Mouse (Mus musculus): ENCODE results near the gene Meiob. TPM values are rescaled to one million over a fixed set of nuclear protein-coding genes. Genes with fewer than 3 reads are reported as not detected.

Meiob gene
- total and polyA plus RNA-seq, 2 experiments from 2014 or later = 0.15 TPM; not detected in 1

DNA sequence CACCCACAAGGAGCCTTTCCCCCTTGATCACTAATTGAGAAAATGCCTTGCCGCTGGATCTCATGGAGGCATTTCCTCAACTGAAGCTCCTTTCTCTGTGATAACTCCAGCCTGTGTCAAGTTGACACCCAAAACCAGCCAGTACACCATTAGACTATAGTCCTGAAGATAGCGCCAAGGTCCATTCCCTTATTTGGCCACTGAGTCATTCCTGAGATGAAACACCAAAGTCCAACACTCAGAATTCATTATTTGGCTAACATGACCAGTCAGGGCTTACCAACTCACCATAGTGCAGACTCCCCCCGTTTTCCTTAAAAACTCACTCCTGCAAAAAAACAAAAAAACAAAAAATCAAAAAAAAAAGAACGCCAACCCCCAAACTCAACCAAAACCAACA lies 4.6 kb upstream of the Meiob start:
- no peak overlapping the region for H3K27ac ChIP-seq (ENCODE audit: low read depth, low read length)
- no peaks in the 10 kb centered on the region for H3K36me3 ChIP-seq (ENCODE audit: insufficient read depth)
- peaks cover 5% of the 10 kb centered on the region for H3K27me3 ChIP-seq (ENCODE audit: insufficient read depth, low read length)
- WGBS = 93% methylated on average over 4 of the region's 4 CpGs
- H3K4me1 ChIP-seq (ENCODE audit: insufficient read depth) = 0 out of 2 replicates have a peak, but pooled peaks cover 4% of the 10 kb centered on the region
- no peaks in the 10 kb centered on the region for H3K9me3 ChIP-seq (ENCODE audit: low read length)
- no peak overlapping the region for H3K9ac ChIP-seq
- DNase-seq = no peak
- H3K4me3 ChIP-seq (ENCODE audit: low read depth, low read length) = no peak overlapping the region
- TF ChIP-seq CTCF (IDR thresholded peaks at IDR 0.05; ENCODE audit: low read depth) = no peak
- no peak for ATAC-seq
- no peak overlapping the region for H3K4me2 ChIP-seq (ENCODE audit: low read depth)

DNA sequence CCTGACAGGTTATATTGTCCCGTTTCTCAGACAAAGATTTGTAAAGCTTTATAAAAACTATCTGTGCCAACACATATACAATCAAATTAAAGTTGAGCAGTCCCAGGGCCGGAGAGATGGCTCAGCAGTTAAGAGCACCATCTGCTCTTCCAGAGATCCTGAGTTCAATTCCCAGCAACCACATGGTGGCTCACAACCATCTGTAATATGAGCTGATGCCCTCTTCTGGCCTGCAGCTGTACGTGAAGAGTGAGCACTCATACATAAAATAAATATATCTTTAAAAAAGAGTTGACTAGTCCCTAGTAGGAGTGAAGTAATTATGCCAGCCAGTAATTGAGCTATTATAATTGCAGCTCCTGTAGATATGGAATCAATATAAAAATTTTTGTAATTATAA lies 3.6 kb upstream of the Meiob start:
- 51% methylated on average over 3 of the region's 3 CpGs for WGBS

DNA sequence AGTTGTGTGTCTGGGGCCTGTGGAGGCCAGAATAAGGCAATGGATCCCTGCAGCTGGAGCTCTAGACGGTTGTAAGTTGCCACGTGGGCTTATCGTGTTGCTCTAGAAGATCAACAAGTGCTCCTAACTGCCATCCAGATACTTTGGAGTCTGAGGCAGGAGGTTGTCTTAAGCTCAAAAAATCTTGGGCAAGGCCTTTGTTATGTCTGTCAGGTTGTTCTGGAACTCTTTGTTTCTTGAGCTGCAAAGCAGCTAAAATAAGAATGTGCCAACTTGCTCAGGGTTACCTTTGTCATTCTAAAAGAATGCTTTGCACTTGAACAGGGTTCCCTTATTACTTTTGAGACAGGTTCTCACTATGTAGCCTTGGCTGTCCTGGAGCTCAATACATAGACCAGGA lies 7.1 kb downstream of the Meiob start:
- H3K4me3 ChIP-seq (ENCODE audit: low read depth, low read length) = no peak overlapping the region
- no peaks in the 10 kb centered on the region for H3K9me3 ChIP-seq (ENCODE audit: low read length)
- no peak for ATAC-seq
- no peak for TF ChIP-seq CTCF (IDR thresholded peaks at IDR 0.05; ENCODE audit: low read depth)
- no peak overlapping the region for H3K4me2 ChIP-seq (ENCODE audit: low read depth)
- 76% methylated on average over 3 of the region's 3 CpGs for whole genome bisulfite sequencing
- no peaks in the 10 kb centered on the region for H3K36me3 ChIP-seq (ENCODE audit: insufficient read depth)
- DNase-seq = no peak
- H3K27me3 ChIP-seq (ENCODE audit: insufficient read depth, low read length) = 0 out of 2 replicates have a peak, but pooled peaks cover under 1% of the 10 kb centered on the region
- no peaks in the 10 kb centered on the region for H3K4me1 ChIP-seq (ENCODE audit: insufficient read depth)
- H3K9ac ChIP-seq = no peak overlapping the region
- no peak overlapping the region for H3K27ac ChIP-seq (ENCODE audit: low read depth, low read length)

More for the DNA sequence above, 3.6 kb upstream of the Meiob start:
- Histone ChIP-seq H3K36me3 (ENCODE audit: insufficient read depth) (no peaks in the 10 kb centered on the region), H3K4me3 (ENCODE audit: low read depth, low read length) (no peak overlapping the region), H3K9me3 (ENCODE audit: low read length) (no peaks in the 10 kb centered on the region), H3K27ac (ENCODE audit: low read depth, low read length) (no peak overlapping the region), H3K4me2 (ENCODE audit: low read depth) (no peak overlapping the region), H3K27me3 (ENCODE audit: insufficient read depth, low read length) (peaks cover 8% of the 10 kb centered on the region), H3K4me1 (ENCODE audit: insufficient read depth) (0 out of 2 replicates have a peak, but pooled peaks cover 4% of the 10 kb centered on the region), H3K9ac (no peak overlapping the region)
- ATAC-seq = no peak
- no peak for DNase-seq
- no peak for TF ChIP-seq CTCF (IDR thresholded peaks at IDR 0.05; ENCODE audit: low read depth)

DNA sequence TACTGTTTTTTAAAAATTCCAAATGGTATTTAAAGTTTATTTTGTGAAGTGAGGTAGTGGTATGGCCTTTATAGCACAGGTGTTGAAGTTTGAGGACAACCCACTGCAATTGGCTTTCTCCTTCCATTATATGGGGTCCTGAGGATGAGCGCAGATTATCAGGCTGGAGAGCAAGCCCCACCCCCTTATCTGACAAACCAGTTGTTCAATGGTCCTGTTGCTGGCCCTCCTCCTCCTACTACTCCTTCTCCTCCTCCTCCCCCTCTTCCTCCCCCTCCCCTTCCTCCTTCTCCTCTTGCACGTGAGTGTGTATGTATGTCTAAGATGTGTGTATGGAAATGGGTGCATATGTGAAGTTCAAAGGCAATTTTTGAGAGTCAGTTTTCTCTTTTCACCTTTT lies 8.1 kb downstream of the Meiob start:
- Histone ChIP-seq H3K4me2 (ENCODE audit: low read depth) (no peak overlapping the region), H3K4me3 (ENCODE audit: low read depth, low read length) (no peak overlapping the region), H3K27me3 (ENCODE audit: insufficient read depth, low read length) (no peaks in the 10 kb centered on the region), H3K4me1 (ENCODE audit: insufficient read depth) (no peaks in the 10 kb centered on the region), H3K9ac (no peak overlapping the region), H3K36me3 (ENCODE audit: insufficient read depth) (no peaks in the 10 kb centered on the region), H3K9me3 (ENCODE audit: low read length) (no peaks in the 10 kb centered on the region), H3K27ac (ENCODE audit: low read depth, low read length) (no peak overlapping the region)
- no peak for TF ChIP-seq CTCF (IDR thresholded peaks at IDR 0.05; ENCODE audit: low read depth)
- DNase-seq (no peak), ATAC-seq (no peak)
- 36% methylated on average over 2 of the region's 2 CpGs for WGBS

DNA sequence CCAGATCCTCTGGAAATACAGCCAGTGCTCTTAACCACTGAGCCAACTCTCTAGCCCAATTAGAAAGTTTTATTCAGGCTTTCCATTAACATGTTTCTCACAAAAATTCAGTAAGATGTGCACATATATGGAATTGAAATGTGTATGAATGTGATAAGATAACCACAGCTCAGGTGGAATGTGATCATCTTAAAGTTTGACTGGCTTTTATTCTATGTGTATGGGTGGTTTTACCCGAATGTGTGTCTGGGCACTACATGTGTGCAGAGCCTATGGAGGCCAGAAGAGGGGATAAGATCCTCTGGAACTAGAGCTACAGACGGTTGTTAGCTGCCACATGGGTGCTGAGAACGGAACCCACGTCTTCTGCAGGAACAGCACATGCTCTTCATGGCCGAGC lies 11.2 kb downstream of the Meiob start:
- DNase-seq (no peak), ATAC-seq (no peak)
- no peaks in the 10 kb centered on the region for H3K9me3 ChIP-seq (ENCODE audit: low read length)
- no peak overlapping the region for H3K4me3 ChIP-seq (ENCODE audit: low read depth, low read length)
- no peaks in the 10 kb centered on the region for H3K4me1 ChIP-seq (ENCODE audit: insufficient read depth)
- no peaks in the 10 kb centered on the region for H3K36me3 ChIP-seq (ENCODE audit: insufficient read depth)
- H3K4me2 ChIP-seq (ENCODE audit: low read depth) = no peak overlapping the region
- WGBS = 78% methylated on average over 5 of the region's 5 CpGs
- no peak overlapping the region for H3K9ac ChIP-seq
- TF ChIP-seq CTCF (IDR thresholded peaks at IDR 0.05; ENCODE audit: low read depth) = no peak
- H3K27me3 ChIP-seq (ENCODE audit: insufficient read depth, low read length) = no peaks in the 10 kb centered on the region
- H3K27ac ChIP-seq (ENCODE audit: low read depth, low read length) = no peak overlapping the region

DNA sequence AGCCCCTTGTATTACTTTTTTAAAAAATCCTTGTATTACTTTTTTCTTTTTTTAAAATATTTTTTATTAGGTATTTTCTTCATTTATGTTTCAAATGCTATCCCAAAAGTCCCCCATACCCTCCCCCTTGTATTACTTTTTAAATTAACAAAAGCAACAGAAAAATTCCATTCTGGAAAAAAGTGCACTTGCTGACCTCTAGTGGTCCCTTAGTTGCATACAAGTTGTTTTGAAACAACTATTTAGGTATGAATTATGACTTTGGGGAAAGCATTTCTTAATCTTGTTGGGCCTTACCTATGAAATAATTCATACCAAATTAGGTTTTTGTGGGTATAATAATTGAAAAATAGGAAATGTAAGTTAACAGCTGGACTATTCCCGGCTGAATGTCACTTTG lies 13.4 kb downstream of the Meiob start:
- TF ChIP-seq CTCF (IDR thresholded peaks at IDR 0.05; ENCODE audit: low read depth) = peak; percentile 53
- no peak overlapping the region for H3K4me3 ChIP-seq (ENCODE audit: low read depth, low read length)
- H3K4me2 ChIP-seq (ENCODE audit: low read depth) = no peak overlapping the region
- H3K9me3 ChIP-seq (ENCODE audit: low read length) = no peaks in the 10 kb centered on the region
- no peak overlapping the region for H3K9ac ChIP-seq
- no peaks in the 10 kb centered on the region for H3K27me3 ChIP-seq (ENCODE audit: insufficient read depth, low read length)
- no peak overlapping the region for H3K27ac ChIP-seq (ENCODE audit: low read depth, low read length)
- DNase-seq = peak; percentile 26
- 36% methylated on average over 1 of the region's 1 CpGs for WGBS
- no peaks in the 10 kb centered on the region for H3K36me3 ChIP-seq (ENCODE audit: insufficient read depth)
- H3K4me1 ChIP-seq (ENCODE audit: insufficient read depth) = no peaks in the 10 kb centered on the region
- no peak for ATAC-seq

DNA sequence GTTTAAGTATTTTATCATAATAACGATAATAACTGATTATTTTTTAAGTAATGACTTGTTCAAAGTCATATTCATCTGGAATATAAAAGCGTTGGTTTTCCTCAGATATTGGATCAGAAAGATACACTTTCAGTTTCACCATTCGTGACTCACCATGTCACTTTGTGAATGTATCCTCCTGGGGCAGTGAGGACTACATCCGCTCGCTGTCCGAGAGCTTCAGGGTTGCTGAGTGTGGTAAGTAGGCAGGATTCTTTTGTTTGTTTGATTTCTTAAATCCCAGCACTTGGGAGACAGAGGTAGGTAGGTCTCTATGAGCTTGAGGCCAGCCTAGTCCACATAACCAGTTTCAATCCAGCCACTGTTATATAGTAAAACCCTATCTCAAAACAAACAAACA lies 14.1 kb downstream of the Meiob start:
- H3K27me3 ChIP-seq (ENCODE audit: insufficient read depth, low read length) = no peaks in the 10 kb centered on the region
- no peaks in the 10 kb centered on the region for H3K36me3 ChIP-seq (ENCODE audit: insufficient read depth)
- H3K4me1 ChIP-seq (ENCODE audit: insufficient read depth) = no peaks in the 10 kb centered on the region
- no peak for ATAC-seq
- no peak overlapping the region for H3K4me3 ChIP-seq (ENCODE audit: low read depth, low read length)
- H3K27ac ChIP-seq (ENCODE audit: low read depth, low read length) = no peak overlapping the region
- TF ChIP-seq CTCF (IDR thresholded peaks at IDR 0.05; ENCODE audit: low read depth) = no peak
- H3K9me3 ChIP-seq (ENCODE audit: low read length) = no peaks in the 10 kb centered on the region
- H3K9ac ChIP-seq = no peak overlapping the region
- no peak for DNase-seq
- 55% methylated on average over 6 of the region's 6 CpGs for WGBS
- no peak overlapping the region for H3K4me2 ChIP-seq (ENCODE audit: low read depth)

DNA sequence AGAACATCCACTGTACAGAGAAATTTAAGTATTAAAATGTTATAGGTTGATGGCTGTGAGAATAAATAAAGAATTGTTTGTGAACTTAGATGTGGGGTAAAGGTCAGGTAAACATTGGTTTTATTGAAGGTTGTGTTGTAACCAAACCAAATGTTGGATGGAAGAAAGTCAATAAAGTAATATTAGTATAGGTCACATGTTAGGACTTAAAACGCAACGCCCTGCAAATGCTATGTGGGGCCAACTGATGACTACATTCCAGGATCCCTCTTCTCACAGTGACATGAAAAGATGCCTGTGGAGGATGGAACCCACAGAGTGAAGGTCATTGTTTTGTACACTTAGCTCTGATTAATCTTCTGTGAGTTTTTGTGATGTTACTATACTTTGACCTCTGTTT lies 15.4 kb downstream of the Meiob start:
- H3K4me3 ChIP-seq (ENCODE audit: low read depth, low read length) = no peak overlapping the region
- no peak for DNase-seq
- H3K9ac ChIP-seq = no peak overlapping the region
- no peaks in the 10 kb centered on the region for H3K9me3 ChIP-seq (ENCODE audit: low read length)
- no peak for TF ChIP-seq CTCF (IDR thresholded peaks at IDR 0.05; ENCODE audit: low read depth)
- ATAC-seq = no peak
- 72% methylated on average over 2 of the region's 2 CpGs for WGBS
- no peak overlapping the region for H3K4me2 ChIP-seq (ENCODE audit: low read depth)
- H3K36me3 ChIP-seq (ENCODE audit: insufficient read depth) = no peaks in the 10 kb centered on the region
- no peak overlapping the region for H3K27ac ChIP-seq (ENCODE audit: low read depth, low read length)
- no peaks in the 10 kb centered on the region for H3K4me1 ChIP-seq (ENCODE audit: insufficient read depth)
- H3K27me3 ChIP-seq (ENCODE audit: insufficient read depth, low read length) = peaks cover 3% of the 10 kb centered on the region; the same call in 1 of the 2 replicates
